Mouse (Mus musculus): ENCODE measurements at regions not wholly inside any gene's neighbourhood (a gene's known extent, or its start where the extent isn't known, plus 50 kb on each side); places are given as distances from the start of the nearest gene placed in this dataset.

- no peak overlapping the region for H3K4me3 ChIP-seq
- WGBS, result 86% methylated on average over 11 of the region's 11 CpGs
- H3K36me3 ChIP-seq, result no peaks in the 10 kb centered on the region
- peaks cover 15% of the 10 kb centered on the region for H3K4me1 ChIP-seq
- H3K9me3 ChIP-seq (replicated peaks), result no peaks in the 10 kb centered on the region
- no peak for DNase-seq (ENCODE audit: low spot score)
- H3K27me3 ChIP-seq (ENCODE audit: low read depth, poor library complexity, severe bottlenecking), result no peaks in the 10 kb centered on the region
- H3K27ac ChIP-seq, result no peak overlapping the region
Measured at GRCm38 (mm10) chr14:67588627-67589026, 1579.6 kb upstream of the Gulo start.

GRCm38 (mm10) chr14:67584456-67585048 is 1575.5 kb upstream of the Gulo start:
- DNase-seq (ENCODE audit: low spot score), result no peak
- peaks cover 12% of the 10 kb centered on the region for H3K4me1 ChIP-seq
- no peaks in the 10 kb centered on the region for H3K9me3 ChIP-seq (replicated peaks)
- no peaks in the 10 kb centered on the region for H3K27me3 ChIP-seq (ENCODE audit: low read depth, poor library complexity, severe bottlenecking)
- no peaks in the 10 kb centered on the region for H3K36me3 ChIP-seq
- 63% methylated on average over 14 of the region's 14 CpGs for WGBS
- H3K27ac ChIP-seq, result no peak overlapping the region
- no peak overlapping the region for H3K4me3 ChIP-seq

DNA sequence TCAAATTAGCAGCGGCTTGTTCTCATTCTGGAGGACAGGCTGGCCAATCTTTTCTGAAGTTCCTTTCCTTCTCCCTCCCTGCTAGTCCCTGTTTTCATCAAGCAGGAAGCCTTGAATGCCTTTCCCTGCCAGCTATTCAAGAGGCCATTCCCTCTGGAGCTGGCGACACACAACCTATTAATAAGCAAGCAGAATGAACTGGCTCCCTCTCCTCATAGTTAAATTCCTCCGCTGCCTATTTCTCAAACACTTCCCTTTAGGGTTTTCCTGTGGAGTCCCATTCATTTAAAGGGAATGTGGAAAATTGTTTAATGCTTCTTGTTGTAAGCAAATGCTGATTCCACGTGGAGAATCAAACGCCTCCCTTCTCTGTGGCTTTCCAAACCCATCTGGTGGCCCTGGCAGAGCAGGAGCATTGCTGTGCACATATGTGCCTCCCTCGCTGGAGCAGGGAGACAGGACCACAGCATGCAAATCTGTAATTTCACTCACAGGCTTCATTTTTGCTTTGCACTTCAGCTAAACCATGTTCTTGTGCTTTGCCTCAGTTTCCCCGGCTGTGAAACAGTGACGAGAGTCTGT is 1573.3 kb upstream of the Gulo start:
- Histone ChIP-seq H3K9me3 (replicated peaks) (no peaks in the 10 kb centered on the region), H3K4me1 (peaks cover 12% of the 10 kb centered on the region), H3K36me3 (no peaks in the 10 kb centered on the region), H3K4me3 (no peak overlapping the region), H3K27ac (no peak overlapping the region), H3K27me3 (ENCODE audit: low read depth, poor library complexity, severe bottlenecking) (peaks cover 7% of the 10 kb centered on the region; the same call in 1 of the 2 replicates)
- DNase-seq (ENCODE audit: low spot score), result no peak
- WGBS, result 89% methylated on average over 8 of the region's 8 CpGs

DNA sequence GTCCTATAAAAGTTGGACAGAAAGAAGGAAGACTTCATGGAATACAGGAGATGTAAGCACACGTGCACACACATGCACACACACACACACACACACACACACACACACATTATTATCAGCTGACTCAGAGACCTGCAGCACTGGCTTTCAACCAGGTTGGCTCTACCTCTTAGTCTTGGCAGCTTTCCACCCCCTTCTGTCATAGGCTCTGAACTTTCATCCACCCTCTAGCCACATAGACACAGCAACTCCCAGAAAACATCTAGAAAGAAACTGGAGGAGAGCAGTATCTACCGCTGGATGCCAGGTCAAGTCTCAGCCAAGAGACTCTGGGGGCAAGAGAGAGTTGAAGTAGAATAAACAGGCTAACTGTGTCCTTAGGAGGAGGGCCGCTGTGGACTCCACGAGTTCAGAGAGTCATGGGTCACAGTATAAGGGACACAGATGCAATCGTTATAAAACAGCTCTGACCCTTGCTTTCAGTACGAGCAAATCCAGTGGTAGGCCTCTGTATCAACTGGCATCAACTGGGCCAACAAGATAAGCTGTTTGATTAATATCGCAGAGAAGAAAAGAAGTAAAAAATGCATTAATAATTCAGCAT is 1565.4 kb upstream of the Gulo start:
- H3K9me3 ChIP-seq (replicated peaks), result no peaks in the 10 kb centered on the region
- H3K27ac ChIP-seq, result no peak overlapping the region
- no peaks in the 10 kb centered on the region for H3K36me3 ChIP-seq
- H3K4me3 ChIP-seq, result no peak overlapping the region
- H3K4me1 ChIP-seq, result peaks cover 50% of the 10 kb centered on the region
- 82% methylated on average over 7 of the region's 7 CpGs for WGBS
- DNase-seq (ENCODE audit: low spot score), result no peak
- peaks cover 17% of the 10 kb centered on the region for H3K27me3 ChIP-seq (ENCODE audit: low read depth, poor library complexity, severe bottlenecking)

GRCm38 (mm10) chr14:67573451-67573995 is 1564.5 kb upstream of the Gulo start:
- Histone ChIP-seq H3K4me1 (peaks cover 59% of the 10 kb centered on the region), H3K27me3 (ENCODE audit: low read depth, poor library complexity, severe bottlenecking) (peaks cover 19% of the 10 kb centered on the region), H3K9me3 (replicated peaks) (no peaks in the 10 kb centered on the region), H3K36me3 (no peaks in the 10 kb centered on the region), H3K4me3 (no peak overlapping the region), H3K27ac (no peak overlapping the region)
- no peak for DNase-seq (ENCODE audit: low spot score)
- 56% methylated on average over 12 of the region's 12 CpGs for WGBS

GRCm38 (mm10) chr14:67569744-67570322 is 1560.8 kb upstream of the Gulo start:
- DNase-seq (ENCODE audit: low spot score), result peak; percentile 73
- peak overlapping the region; percentile 75 for H3K27ac ChIP-seq
- H3K4me1 ChIP-seq, result peaks cover 71% of the 10 kb centered on the region
- H3K36me3 ChIP-seq, result no peaks in the 10 kb centered on the region
- peak overlapping the region; percentile 31 for H3K4me3 ChIP-seq
- H3K9me3 ChIP-seq (replicated peaks), result no peaks in the 10 kb centered on the region
- WGBS, result 19% methylated on average over 17 of the region's 17 CpGs
- peaks cover 49% of the 10 kb centered on the region for H3K27me3 ChIP-seq (ENCODE audit: low read depth, poor library complexity, severe bottlenecking)

DNA sequence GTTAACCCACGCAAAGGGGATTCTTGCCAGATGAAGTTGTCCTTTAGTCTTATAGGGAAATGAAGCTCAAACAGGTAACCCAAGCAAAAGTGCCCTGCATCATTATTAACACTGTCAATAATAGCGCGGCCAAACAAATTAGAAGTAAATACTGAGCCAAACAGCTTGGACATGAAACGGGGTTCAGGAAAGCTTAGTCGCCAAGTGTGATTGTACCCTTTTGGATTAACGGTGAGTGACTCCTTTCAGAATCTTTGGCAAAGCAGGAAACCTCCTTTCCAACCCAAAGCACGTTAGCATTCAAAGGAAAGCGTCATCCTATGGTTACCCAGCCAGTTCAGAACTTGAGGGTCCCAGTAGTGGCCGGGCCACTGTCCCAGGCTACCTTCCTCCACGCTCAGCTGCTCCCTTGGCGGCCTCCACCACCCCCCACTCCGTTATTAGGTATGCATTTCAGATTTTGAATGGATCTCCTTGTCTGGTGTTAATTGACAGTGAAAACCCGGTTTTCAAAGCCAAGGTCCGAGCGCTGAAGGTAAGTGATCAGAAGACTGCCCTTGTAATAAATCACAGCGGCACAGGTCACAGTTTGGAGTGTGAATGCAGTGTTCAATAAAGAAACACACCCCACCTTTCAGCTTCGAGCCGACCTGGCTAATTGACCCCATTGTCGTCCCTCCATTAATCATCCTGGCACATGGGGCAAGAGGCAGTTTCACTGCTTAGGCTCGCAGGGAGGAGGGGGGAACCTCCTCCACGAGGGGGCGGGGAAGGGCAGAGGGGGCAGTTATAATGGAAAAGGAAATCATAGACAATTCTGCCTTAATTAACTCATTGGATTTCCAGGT is 1560.1 kb upstream of the Gulo start:
- peak; percentile 85 for DNase-seq (ENCODE audit: low spot score)
- Histone ChIP-seq H3K4me3 (peak overlapping the region; percentile 31), H3K9me3 (replicated peaks) (no peaks in the 10 kb centered on the region), H3K27ac (peak overlapping the region; percentile 75), H3K36me3 (no peaks in the 10 kb centered on the region), H3K27me3 (ENCODE audit: low read depth, poor library complexity, severe bottlenecking) (peaks cover 56% of the 10 kb centered on the region), H3K4me1 (peaks cover 66% of the 10 kb centered on the region)
- 20% methylated on average over 22 of the region's 22 CpGs for WGBS

DNA sequence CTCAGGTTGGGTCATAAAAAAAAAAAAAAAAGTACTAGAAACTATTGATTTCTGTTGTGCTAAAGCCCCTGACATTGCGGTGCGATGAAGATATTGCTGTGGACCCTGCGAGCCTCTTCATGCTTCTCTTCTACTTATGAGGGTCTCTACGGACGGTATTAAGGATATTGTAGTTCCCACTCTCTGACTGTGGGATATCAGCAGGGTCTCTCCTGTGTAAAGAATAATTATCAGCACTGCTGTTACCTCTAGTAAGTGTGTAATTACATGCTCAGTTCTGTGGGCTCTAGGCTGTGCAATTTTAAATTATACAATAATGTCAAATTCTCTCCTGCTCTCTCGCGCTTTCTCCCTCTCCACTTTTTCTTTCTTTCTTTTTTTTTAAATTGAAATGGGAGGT is 1545.9 kb upstream of the Gulo start:
- 93% methylated on average over 7 of the region's 7 CpGs for WGBS
- Histone ChIP-seq H3K9me3 (replicated peaks) (no peaks in the 10 kb centered on the region), H3K36me3 (no peaks in the 10 kb centered on the region), H3K4me1 (peaks cover 6% of the 10 kb centered on the region; the same call in 1 of the 2 replicates), H3K4me3 (no peak overlapping the region), H3K27me3 (ENCODE audit: low read depth, poor library complexity, severe bottlenecking) (peaks cover 5% of the 10 kb centered on the region), H3K27ac (no peak overlapping the region)
- DNase-seq (ENCODE audit: low spot score), result no peak

- Histone ChIP-seq H3K36me3 (no peaks in the 10 kb centered on the region), H3K4me1 (peaks cover 6% of the 10 kb centered on the region; the same call in 1 of the 2 replicates), H3K27ac (no peak overlapping the region), H3K9me3 (replicated peaks) (no peaks in the 10 kb centered on the region), H3K27me3 (ENCODE audit: low read depth, poor library complexity, severe bottlenecking) (peaks cover 5% of the 10 kb centered on the region), H3K4me3 (no peak overlapping the region)
- DNase-seq (ENCODE audit: low spot score), result no peak
- WGBS, result 75% methylated on average over 6 of the region's 6 CpGs
Measured at GRCm38 (mm10) chr14:67550462-67551185, 1541.6 kb upstream of the Gulo start.

DNA sequence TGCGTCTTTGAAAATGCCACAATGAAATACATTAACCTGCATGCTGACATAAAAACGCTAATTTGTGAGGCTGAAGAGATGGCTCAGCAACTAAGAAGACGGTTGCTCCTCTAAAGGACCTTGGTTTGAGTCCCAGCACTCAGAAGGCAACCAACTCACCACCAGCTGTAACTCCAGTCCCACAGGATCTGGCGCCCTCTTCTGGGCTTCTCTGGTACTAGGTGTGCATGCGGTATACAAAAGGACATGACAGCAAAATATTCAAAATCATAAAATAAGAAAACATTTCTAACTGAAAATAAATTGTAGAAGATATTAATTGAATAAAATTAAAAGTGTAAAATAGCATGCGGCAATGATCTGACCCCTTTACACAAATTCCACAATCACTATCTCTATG is 1539.7 kb upstream of the Gulo start:
- no peak overlapping the region for H3K4me3 ChIP-seq
- H3K9me3 ChIP-seq (replicated peaks), result peaks cover 3% of the 10 kb centered on the region; the same call in 1 of the 2 replicates
- DNase-seq (ENCODE audit: low spot score), result no peak
- H3K27ac ChIP-seq, result no peak overlapping the region
- H3K4me1 ChIP-seq, result peaks cover 10% of the 10 kb centered on the region
- peaks cover 5% of the 10 kb centered on the region for H3K27me3 ChIP-seq (ENCODE audit: low read depth, poor library complexity, severe bottlenecking)
- WGBS, result 86% methylated on average over 6 of the region's 6 CpGs
- no peaks in the 10 kb centered on the region for H3K36me3 ChIP-seq

DNA sequence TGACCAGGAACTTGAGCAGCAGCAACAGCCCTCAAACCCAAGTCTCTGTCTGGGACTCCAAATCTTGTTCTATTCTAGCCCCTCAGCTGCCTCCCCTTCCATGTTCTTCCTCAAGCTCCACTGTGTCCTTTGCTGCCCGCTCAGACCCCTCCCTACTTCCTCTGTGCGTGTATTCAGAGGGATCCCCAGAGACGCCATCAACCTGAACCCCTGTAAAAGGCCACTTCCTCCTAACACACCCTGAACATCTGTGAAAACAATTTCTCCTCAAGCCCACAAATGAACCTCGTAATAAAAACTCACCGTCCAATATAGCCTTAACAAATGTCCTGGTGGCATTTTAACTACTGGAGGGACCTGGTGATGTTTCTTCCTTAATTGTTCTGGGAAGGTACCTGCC is 1536.0 kb upstream of the Gulo start:
- Histone ChIP-seq H3K36me3 (peaks cover 4% of the 10 kb centered on the region; the same call in 1 of the 2 replicates), H3K27me3 (ENCODE audit: low read depth, poor library complexity, severe bottlenecking) (no peaks in the 10 kb centered on the region), H3K27ac (no peak overlapping the region), H3K4me1 (peaks cover 10% of the 10 kb centered on the region; the same call in 1 of the 2 replicates), H3K9me3 (replicated peaks) (peaks cover 5% of the 10 kb centered on the region; the same call in 1 of the 2 replicates), H3K4me3 (no peak overlapping the region)
- no peak for DNase-seq (ENCODE audit: low spot score)
- WGBS, result 67% methylated on average over 5 of the region's 5 CpGs

- Histone ChIP-seq H3K4me1 (peaks cover 28% of the 10 kb centered on the region), H3K4me3 (no peak overlapping the region), H3K27ac (no peak overlapping the region), H3K27me3 (ENCODE audit: low read depth, poor library complexity, severe bottlenecking) (no peaks in the 10 kb centered on the region), H3K9me3 (replicated peaks) (peaks cover 5% of the 10 kb centered on the region; the same call in 1 of the 2 replicates), H3K36me3 (peaks cover 4% of the 10 kb centered on the region; the same call in 1 of the 2 replicates)
- 71% methylated on average over 4 of the region's 4 CpGs for WGBS
- DNase-seq (ENCODE audit: low spot score), result no peak
Measured at GRCm38 (mm10) chr14:67541271-67541711, 1532.3 kb upstream of the Gulo start.
